Mouse (Mus musculus) Patski (cell line): Measurements from ENCODE around the gene Immp2l. TPM values are rescaled to one million over a fixed set of nuclear protein-coding genes. Genes with fewer than 3 reads are reported as not detected.
"Not testable (repeated sequence)": the region's sequence is repeated elsewhere in the genome, so short reads cannot be mapped to it uniquely, and the experiment has no call there.

Experiments used
- ATAC-seq: fragments of 100-300 bp; one replicate; pipeline ENCODE4 v1.8.0; 2021
- CTCF ChIA-PET: fragments of 350-600 bp; sonication (Branson Sonifier 250); formaldehyde crosslinking; loops from one replicate; lab custom pipeline; 2022; ENCODE audit warnings: inconsistent platforms; lab: Charles Lee
- POLR2A ChIA-PET: fragments of 350-600 bp; sonication (Branson Sonifier 250); formaldehyde crosslinking; loops from one replicate; lab custom pipeline; 2022; ENCODE audit warnings: antibody characterized with exemption, inconsistent platforms; lab: Charles Lee
- DNase-seq: peaks from one replicate; pipeline ENCODE4 v3.0.0-alpha.2; 2011; ENCODE audit warnings: low read depth, low spot score
- H3K27me3 ChIP-seq: fragments of 371-371 bp; one replicate; pipeline ENCODE4 v1.5.1; 2021
- CTCF ChIP-seq: fragments of 100-300 bp; IDR thresholded peaks from one replicate; pipeline ENCODE4 v1.5.1; 2021
- in situ Hi-C: fragments of 300-500 bp; cut with MboI; formaldehyde crosslinking; loops from 3 replicates; pipeline ENCODE4 v1.11.1; 2018; ENCODE audit warnings: low pct_unique_long_range_greater_than_20kb, mixed read lengths
- polyA plus RNA-seq: library from polyadenylated mRNA; unstranded; gene quantifications from one replicate; pipeline ENCODE4 v1.2.3, GENCODE M21; 2021

Immp2l gene
- 21.6 TPM for polyA plus RNA-seq

DNA sequence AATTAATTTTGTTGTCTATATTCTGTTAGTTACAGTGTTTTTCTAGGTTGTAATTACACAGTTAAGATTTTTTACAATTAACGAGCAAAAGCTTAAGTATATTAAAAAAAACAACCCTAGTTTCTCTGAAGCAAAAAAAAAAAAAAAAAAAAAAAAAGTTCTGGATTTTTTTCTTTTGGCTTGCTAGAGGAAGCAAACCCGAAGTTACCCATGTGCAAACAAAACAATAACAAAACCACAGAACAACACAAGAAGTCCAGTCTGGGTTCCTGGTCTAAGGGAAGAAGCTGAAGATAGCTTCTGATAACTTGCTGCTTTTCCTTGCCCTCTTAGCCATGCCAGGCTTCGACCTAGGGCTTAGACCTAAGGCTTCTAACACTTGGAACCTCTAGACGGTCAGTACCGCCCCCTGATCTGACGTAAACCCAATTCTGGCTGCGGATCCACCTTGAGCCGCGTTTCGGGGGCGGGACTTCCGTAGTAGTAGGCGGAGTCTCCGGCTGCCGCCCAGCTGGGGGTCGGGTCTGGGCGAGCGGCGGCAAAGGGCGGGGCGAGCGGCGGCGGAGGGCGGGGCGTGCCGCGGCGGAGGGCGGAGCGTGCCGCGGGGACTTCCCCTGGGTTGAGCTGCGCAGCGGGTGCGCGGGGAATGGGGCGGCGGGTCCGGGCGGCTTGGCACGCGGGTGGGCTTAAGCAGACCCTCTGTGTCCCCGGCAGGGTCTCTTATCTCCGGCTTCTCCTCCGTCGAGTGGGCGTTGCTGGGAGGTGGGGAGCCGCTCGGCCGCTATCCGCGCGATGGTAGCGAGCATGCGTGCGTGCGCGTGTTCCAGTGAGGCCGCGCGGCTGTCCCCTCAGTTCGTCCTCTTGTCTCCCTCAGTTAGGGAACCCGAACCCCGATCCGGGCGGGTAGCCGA is at the start of gene Immp2l:
Gene Immp2l, plus strand, starts transcription at position 580 of the 911 bp plus-strand sequence.
- TF ChIP-seq CTCF = no peak
- CTCF ChIA-PET = no interaction called here
- DNase-seq (peak; percentile 68), ATAC-seq (peak; percentile 99)
- in situ Hi-C loops = no loop called here
- POLR2A ChIA-PET = interaction anchor here (0.6 kb wide), 2 partner anchors 38 to 666 kb away, joined by 4 to 5 read pairs; no protein-coding TSS in a partner anchor
- no peaks in the 10 kb centered on the region for H3K27me3 ChIP-seq

DNA sequence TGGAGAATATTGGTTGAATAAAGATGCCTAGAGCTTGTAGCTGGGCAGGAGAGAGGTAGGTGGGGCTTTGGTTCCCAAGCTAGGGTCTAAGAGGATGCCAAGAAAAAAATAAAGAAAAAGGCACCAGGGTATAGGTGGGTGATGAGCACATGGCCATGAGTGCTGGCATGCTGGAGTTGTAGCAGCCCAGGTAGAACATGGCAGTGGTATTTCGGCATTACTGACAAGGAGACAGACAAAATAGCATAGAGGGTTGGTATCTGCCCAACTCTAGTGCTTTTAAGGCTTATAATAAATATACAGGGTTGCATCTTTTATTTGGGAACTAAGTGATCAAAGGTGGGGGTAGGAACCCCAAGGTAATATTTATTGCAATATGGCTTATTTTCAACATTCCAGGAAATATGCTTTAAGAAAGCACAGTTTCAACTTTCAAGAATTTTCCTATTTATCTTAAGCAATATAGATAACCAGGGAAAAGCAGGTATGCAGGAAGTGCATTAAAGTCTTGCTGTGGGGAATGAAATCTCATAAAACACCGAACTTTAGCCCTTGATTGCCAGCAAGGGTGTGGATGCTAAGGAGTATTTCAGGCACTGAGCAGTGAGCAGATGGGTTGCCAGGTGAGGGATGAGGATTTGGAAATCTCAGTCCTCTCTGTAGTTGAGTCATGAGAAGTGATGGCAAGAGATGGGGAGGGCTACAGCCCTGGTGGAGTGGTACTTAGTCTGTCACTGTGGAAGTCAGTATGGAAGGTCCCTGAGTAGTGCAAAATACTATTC is 45.0 kb upstream of the Immp2l start:
- no peak for DNase-seq
- in situ Hi-C loops = no loop called here
- no peaks in the 10 kb centered on the region for H3K27me3 ChIP-seq
- CTCF ChIA-PET = no interaction called here
- POLR2A ChIA-PET = no interaction called here
- no peak for TF ChIP-seq CTCF
- no peak for ATAC-seq

DNA sequence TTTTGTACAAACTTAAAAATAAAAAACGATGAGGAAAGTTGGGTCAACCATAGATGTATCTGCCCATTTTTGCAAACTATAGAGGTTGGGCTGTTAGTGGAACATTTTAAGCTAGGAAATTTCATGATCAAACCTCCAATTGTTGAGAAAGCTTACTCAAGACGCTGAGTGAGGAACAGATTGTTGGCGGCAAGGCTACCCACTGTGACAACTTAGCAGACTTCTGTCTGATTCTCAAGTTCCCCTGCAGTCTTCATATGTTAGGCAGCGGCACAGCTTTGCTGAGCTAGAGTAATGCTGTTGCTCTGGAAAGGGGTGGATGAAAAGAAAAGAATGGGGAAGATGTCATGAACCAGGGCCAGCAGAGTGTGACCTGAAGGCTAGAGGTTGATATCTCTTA is 44.2 kb upstream of the Immp2l start:
- ChIA-PET CTCF (interaction anchor here (1.3 kb wide), 1 partner anchor 143 kb away, joined by 3 read pairs; no protein-coding TSS in a partner anchor), POLR2A (no interaction called here)
- DNase-seq = no peak
- TF ChIP-seq CTCF = no peak
- H3K27me3 ChIP-seq = no peaks in the 10 kb centered on the region
- in situ Hi-C loops = no loop called here
- ATAC-seq = no peak

DNA sequence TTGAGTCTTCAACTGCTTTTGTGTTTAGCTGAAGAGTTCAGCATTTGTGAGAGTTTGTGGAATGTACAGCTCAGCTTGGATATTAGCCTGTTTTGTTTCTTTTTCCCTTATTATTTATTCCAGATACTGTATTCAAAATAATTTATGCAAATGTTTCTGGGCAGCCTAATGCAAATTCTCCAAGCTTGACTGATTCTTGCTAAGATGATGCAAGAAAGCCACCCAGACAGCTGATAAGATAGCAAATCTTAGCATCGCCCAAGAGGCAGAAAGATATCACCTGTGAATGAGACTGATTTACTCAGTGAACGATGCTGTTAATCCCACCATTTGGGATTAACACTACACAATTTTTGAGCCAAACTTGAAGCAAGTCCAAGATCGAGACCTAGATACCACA is 43.7 kb upstream of the Immp2l start:
- TF ChIP-seq CTCF = no peak
- POLR2A ChIA-PET = no interaction called here
- in situ Hi-C loops = no loop called here
- CTCF ChIA-PET = interaction anchor here (1.3 kb wide), 1 partner anchor 143 kb away, joined by 3 read pairs; no protein-coding TSS in a partner anchor
- ATAC-seq = no peak
- no peaks in the 10 kb centered on the region for H3K27me3 ChIP-seq
- DNase-seq = no peak

DNA sequence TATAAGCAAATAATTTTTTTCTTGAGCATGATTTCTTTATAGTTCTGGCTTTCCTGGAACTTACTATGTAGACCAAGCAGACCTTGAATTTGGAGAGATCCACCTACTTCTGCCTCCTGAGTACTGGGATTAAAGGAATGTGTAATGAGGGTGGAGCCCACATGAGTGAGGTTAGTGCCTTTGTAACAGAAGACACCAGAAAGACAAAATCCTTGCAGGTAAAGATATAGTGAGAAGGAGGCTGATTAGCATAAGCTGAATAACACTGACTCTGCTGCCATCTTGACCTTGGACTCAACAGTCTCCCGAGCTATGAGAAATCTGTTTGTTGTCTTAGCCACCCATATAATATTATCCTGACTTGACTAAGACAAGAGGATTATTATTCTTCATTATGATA is 40.9 kb upstream of the Immp2l start:
- ChIA-PET POLR2A (no interaction called here), CTCF (no interaction called here)
- H3K27me3 ChIP-seq = no peaks in the 10 kb centered on the region
- TF ChIP-seq CTCF = no peak
- no peak for ATAC-seq
- in situ Hi-C loops = no loop called here
- no peak for DNase-seq

DNA sequence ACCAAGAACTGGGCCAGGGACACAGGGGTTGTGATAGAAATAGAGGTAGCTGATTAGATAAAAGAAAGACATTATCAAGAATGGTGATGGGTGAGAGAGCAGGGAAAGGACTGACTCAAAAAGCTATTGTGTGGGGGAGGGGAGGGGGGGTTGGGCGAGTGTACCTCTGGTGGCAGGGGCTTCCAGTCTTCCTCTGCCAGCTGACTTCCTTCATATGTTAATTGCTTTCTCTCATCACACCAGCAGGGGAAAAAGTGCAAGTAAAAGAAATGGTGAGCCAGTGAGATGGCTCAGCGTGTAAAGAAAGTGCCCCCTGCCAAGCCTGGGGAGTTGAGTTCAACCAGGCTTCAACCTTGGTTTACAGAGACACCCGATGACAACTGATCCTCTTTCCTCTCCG is 39.2 kb upstream of the Immp2l start:
- ChIA-PET POLR2A (no interaction called here), CTCF (no interaction called here)
- H3K27me3 ChIP-seq = no peaks in the 10 kb centered on the region
- no peak for DNase-seq
- no peak for ATAC-seq
- in situ Hi-C loops = no loop called here
- no peak for TF ChIP-seq CTCF

DNA sequence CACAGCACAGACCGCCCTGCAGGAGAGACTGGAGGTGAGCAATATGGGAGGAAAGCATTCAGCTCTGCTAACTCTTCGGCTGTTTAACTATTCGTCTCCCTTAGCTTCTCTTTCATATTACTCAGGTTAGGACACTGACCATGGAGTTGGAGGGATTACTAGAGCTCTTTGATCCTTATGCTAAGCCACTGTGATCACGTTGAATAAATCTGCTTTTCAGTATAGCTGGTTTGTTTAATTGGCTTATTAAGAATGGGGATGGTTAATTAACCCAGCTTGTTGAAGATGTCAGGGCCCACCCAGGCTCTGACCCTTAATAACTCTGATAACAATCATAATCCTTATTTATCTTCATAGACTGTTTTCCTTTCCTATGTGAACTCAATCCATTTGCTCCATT is 38.1 kb upstream of the Immp2l start:
- in situ Hi-C loops = no loop called here
- CTCF ChIA-PET = no interaction called here
- no peaks in the 10 kb centered on the region for H3K27me3 ChIP-seq
- ATAC-seq (no peak), DNase-seq (no peak)
- no peak for TF ChIP-seq CTCF
- POLR2A ChIA-PET = interaction anchor here (0.6 kb wide), 1 partner anchor 37 kb away, joined by 5 read pairs; no protein-coding TSS in a partner anchor

DNA sequence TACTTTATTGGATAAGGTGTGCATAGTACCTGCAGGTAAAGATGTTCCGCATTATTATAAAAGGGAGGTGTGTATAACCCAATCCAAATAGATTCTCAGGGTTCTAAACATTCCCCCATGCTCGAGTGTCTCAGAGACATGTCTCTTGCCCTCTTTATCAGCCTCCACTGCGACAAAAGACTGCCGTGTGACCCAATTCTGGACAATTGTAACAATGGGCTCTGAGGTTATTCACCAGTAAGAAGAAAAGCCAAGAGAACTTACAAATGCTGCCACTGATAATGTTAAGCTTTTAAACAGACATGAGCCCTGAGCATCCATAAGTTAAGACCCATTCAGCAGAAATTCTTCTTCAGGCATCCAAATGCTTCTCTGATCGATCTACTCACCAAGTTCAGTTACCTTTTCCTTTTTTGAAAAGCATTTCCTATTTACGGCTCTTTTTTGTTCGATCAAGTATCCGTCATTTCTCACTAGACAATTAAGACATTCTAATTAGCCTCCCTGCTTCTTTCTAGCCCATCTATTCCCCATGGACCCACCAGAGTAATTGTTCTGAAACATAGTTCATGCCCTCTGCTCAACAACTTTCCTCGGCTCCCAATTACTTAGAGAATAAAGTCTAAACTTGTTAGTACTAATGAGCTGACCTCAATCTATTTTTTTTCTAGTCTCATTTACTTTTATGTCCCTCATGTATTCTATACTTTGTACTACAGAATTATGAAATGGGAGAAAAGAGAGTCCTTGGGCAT is 35.4 kb upstream of the Immp2l start:
- ATAC-seq = no peak
- no peaks in the 10 kb centered on the region for H3K27me3 ChIP-seq
- in situ Hi-C loops = no loop called here
- POLR2A ChIA-PET = no interaction called here
- CTCF ChIA-PET = no interaction called here
- no peak for DNase-seq
- TF ChIP-seq CTCF = no peak

DNA sequence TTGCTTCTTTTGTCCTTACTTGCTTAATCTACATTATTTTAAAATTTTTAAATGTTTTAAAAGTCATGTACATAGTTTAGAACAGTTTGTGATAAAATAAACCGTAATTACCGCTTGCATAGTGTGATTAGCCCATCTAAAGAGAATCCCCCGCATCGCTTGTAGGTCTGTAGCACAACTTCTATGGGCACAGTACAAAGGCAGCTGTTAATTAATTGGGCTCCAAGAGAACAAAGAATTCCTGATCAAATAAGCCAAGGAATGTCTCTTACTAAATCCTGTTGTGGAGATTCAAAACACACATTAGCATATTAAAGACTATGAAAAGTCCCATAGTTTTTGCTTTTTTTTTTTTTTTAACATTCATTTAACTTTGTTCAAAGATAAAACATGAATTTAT is 32.2 kb upstream of the Immp2l start:
- CTCF ChIA-PET = no interaction called here
- TF ChIP-seq CTCF = no peak
- DNase-seq (no peak), ATAC-seq (no peak)
- H3K27me3 ChIP-seq = no peaks in the 10 kb centered on the region
- in situ Hi-C loops = no loop called here
- POLR2A ChIA-PET = no interaction called here

DNA sequence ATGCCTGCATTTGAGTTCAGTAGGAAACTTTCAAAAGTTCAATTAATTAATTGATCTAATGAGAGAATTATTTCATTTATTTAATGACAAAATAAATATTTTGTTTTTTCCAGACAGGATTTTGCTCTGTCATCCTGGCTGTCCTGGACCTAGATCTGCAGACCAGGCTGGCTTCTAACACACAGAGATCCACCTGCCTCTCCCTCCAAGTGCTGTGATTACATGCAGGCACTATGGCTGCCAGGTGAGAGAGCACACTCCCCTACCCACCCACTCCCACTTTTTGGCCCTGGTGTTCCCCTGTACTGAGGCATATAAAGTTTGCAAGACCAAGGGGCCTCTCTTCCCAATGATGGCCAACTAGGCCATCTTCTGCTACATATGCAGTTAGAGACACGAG is 31.7 kb upstream of the Immp2l start:
- ATAC-seq, CTCF ChIA-PET, H3K27me3 ChIP-seq, DNase-seq, POLR2A ChIA-PET, in situ Hi-C loops: not testable (repeated sequence)
